Comparison of ENCODE assay signal across 8 mouse cellular contexts in the genomic region with DNA sequence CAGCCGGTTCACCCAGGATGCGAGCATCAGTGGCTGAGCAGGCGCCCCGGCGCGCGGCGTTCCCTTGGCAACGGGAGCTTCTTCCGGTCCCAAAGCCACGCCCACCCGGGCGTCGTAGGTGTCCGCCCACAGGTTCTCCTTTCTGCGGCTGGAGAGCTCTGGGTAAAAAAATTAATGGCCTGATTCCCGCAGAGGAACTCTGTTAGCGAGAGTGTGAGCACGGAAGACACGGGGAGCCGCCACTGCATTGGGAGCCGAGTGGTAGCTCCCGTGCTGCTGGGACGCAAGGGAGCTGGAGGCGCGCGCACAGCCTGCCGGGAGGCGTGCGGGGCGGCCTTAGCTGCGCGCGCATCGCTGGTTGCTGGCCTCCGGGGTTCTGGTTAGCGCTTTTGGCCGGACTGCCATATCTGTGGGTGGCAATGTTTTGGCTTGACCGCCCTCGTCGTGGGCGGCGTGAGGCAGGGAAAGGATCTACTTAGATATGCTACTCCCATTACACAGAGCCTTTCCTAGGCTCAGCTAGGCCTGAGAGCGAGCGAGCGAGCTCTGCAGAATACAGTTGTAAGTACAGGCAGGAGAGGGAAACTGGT. TPM values are rescaled to one million over a fixed set of nuclear protein-coding genes. Genes with fewer than 3 reads are reported as not detected.
DNase-seq lines count a peak whose midpoint lies in the region; ATAC-seq and TF ChIP-seq lines count a peak whose summit lies in the region.

A gene (minus strand): TSS at position 290 of the 590 bp plus-strand sequence.

- H3K4me3 ChIP-seq in E14TG2a.4 (replicated peaks; ENCODE audit: low read length), result peak within 1 kb of the TSS; percentile 88
- peak within 1 kb of the TSS; percentile 49 for H3K4me3 ChIP-seq in forebrain, embryonic 12.5 days (replicated peaks)
- H3K4me3 ChIP-seq in heart, embryonic 16.5 days (ENCODE audit: low read length), result peak within 1 kb of the TSS; percentile 90
- peak within 1 kb of the TSS; percentile 70 for H3K4me3 ChIP-seq in liver, embryonic 13.5 days (replicated peaks)
- peak within 1 kb of the TSS; percentile 58 for H3K4me3 ChIP-seq in stomach, embryonic 14.5 days (ENCODE audit: low read depth, low read length)

- DNase-seq in kidney, postnatal 25 days, result peak; percentile 95 to 96
- DNase-seq in liver, embryonic 13.5 days, result peak; percentile 80
- DNase-seq in natural killer cell, adult 2 months (ENCODE audit: low spot score in 2 of 2), result peak; percentile 85 to 89

- WGBS in forebrain, embryonic 12.5 days, result under 1% methylated on average over 44 of the region's 46 CpGs
- WGBS in heart, embryonic 16.5 days, result under 1% methylated on average over 46 of the region's 46 CpGs
- under 1% methylated on average over 44 of the region's 46 CpGs for WGBS in liver, embryonic 13.5 days (ENCODE audit: insufficient replicate concordance)
- WGBS in stomach, embryonic 14.5 days, result under 1% methylated on average over 46 of the region's 46 CpGs

- peak; percentile 93 for ATAC-seq in cerebellum, adult (ENCODE audit: insufficient number of reproducible peaks, low FRiP score, low TSS enrichment)
- peak; percentile 99 for ATAC-seq in forebrain, embryonic 12.5 days (ENCODE audit: low FRiP score)
- peak; percentile 99 for ATAC-seq in heart, embryonic 16.5 days (replicated peaks; ENCODE audit: extremely low read depth, insufficient read depth, low FRiP score)
- peak; percentile 98 for ATAC-seq in liver, embryonic 13.5 days (ENCODE audit: low read depth)
- ATAC-seq in stomach, embryonic 14.5 days (ENCODE audit: insufficient number of reproducible peaks, insufficient read depth, low FRiP score, low read depth), result peak; percentile 96

- H3K27me3 ChIP-seq in E14TG2a.4 (ENCODE audit: insufficient read depth, low read length), result no peaks in the 10 kb centered on the region
- H3K27me3 ChIP-seq in forebrain, embryonic 12.5 days, result no peaks in the 10 kb centered on the region
- H3K27me3 ChIP-seq in heart, embryonic 16.5 days (ENCODE audit: control insufficient read depth, insufficient read depth, low read length), result no peaks in the 10 kb centered on the region
- no peaks in the 10 kb centered on the region for H3K27me3 ChIP-seq in liver, embryonic 13.5 days
- H3K27me3 ChIP-seq in stomach, embryonic 14.5 days (ENCODE audit: control insufficient read depth, insufficient read depth, low read length), result no peaks in the 10 kb centered on the region

- H3K36me3 ChIP-seq in E14TG2a.4 (ENCODE audit: insufficient read depth, low read length), result no peaks in the 10 kb centered on the region
- no peaks in the 10 kb centered on the region for H3K36me3 ChIP-seq in forebrain, embryonic 12.5 days (replicated peaks)
- H3K36me3 ChIP-seq in heart, embryonic 16.5 days (ENCODE audit: control insufficient read depth, insufficient read depth), result no peaks in the 10 kb centered on the region
- no peaks in the 10 kb centered on the region for H3K36me3 ChIP-seq in liver, embryonic 13.5 days
- no peaks in the 10 kb centered on the region for H3K36me3 ChIP-seq in stomach, embryonic 14.5 days (ENCODE audit: control insufficient read depth, insufficient read depth, low read length)

- TF ChIP-seq CTCF in E14TG2a.4 (conservative IDR thresholded peaks at IDR 0.05; ENCODE audit: low read length), result no peak

- H3K9ac ChIP-seq in forebrain, embryonic 12.5 days, result peak within 1 kb of the TSS; percentile 62
- peak within 1 kb of the TSS; percentile 89 for H3K9ac ChIP-seq in heart, embryonic 16.5 days (ENCODE audit: low read length)
- peak within 1 kb of the TSS; percentile 63 for H3K9ac ChIP-seq in liver, embryonic 13.5 days
- H3K9ac ChIP-seq in stomach, embryonic 14.5 days (replicated peaks; ENCODE audit: low read depth, low read length), result peak within 1 kb of the TSS; percentile 53

- peak within 1 kb of the TSS; percentile 99 for H3K27ac ChIP-seq in forebrain, embryonic 12.5 days
- peak within 1 kb of the TSS; percentile 99 for H3K27ac ChIP-seq in heart, embryonic 16.5 days (ENCODE audit: low read length)
- peak within 1 kb of the TSS; percentile 78 for H3K27ac ChIP-seq in liver, embryonic 13.5 days
- peak within 1 kb of the TSS; percentile 95 for H3K27ac ChIP-seq in stomach, embryonic 14.5 days (ENCODE audit: low read length)

- peak within 1 kb of the TSS; percentile 57 for H3K4me2 ChIP-seq in forebrain, embryonic 12.5 days
- peak within 1 kb of the TSS; percentile 78 for H3K4me2 ChIP-seq in heart, embryonic 16.5 days (ENCODE audit: low read depth, low read length)
- peak within 1 kb of the TSS; percentile 75 for H3K4me2 ChIP-seq in liver, embryonic 13.5 days
- peak within 1 kb of the TSS; percentile 78 for H3K4me2 ChIP-seq in stomach, embryonic 14.5 days (replicated peaks; ENCODE audit: low read depth, low read length)

- H3K9me3 ChIP-seq in E14TG2a.4 (ENCODE audit: low read length), result no peaks in the 10 kb centered on the region
- no peaks in the 10 kb centered on the region for H3K9me3 ChIP-seq in forebrain, embryonic 12.5 days
- no peaks in the 10 kb centered on the region for H3K9me3 ChIP-seq in heart, embryonic 16.5 days (replicated peaks; ENCODE audit: control insufficient read depth, low read length)
- no peaks in the 10 kb centered on the region for H3K9me3 ChIP-seq in liver, embryonic 13.5 days (replicated peaks)
- no peaks in the 10 kb centered on the region for H3K9me3 ChIP-seq in stomach, embryonic 14.5 days (ENCODE audit: control insufficient read depth, low read depth, low read length)

- peaks cover 21% of the 10 kb centered on the region for H3K4me1 ChIP-seq in E14TG2a.4 (replicated peaks; ENCODE audit: low read depth, low read length)
- H3K4me1 ChIP-seq in forebrain, embryonic 12.5 days, result peaks cover 7% of the 10 kb centered on the region
- peaks cover 6% of the 10 kb centered on the region; the same call in 1 of the 2 replicates for H3K4me1 ChIP-seq in heart, embryonic 16.5 days (ENCODE audit: control insufficient read depth, insufficient read depth, low read length)
- peaks cover 13% of the 10 kb centered on the region for H3K4me1 ChIP-seq in liver, embryonic 13.5 days (replicated peaks)
- H3K4me1 ChIP-seq in stomach, embryonic 14.5 days (ENCODE audit: control insufficient read depth, insufficient read depth, low read length), result 0 out of 2 replicates have a peak, but pooled peaks cover 3% of the 10 kb centered on the region

RNA-seq across cellular contexts. Expression of the gene that starts here (rescaled TPM):
- polyA plus RNA-seq in forebrain, embryonic 12.5 days (2016; fragmentation: Nextera tagmentation; extraction: Ambion mirVana), result 49.1 and 50.9 TPM in 2 replicates
- polyA plus RNA-seq in heart, embryonic 16.5 days (2015; fragmentation: Nextera tagmentation; extraction: Ambion mirVana), result 22.9 and 24.8 TPM in 2 replicates
- 5.1 and 6.5 TPM in 2 replicates for polyA plus RNA-seq in liver, embryonic 13.5 days (2015; fragmentation: Nextera tagmentation; extraction: Ambion mirVana)
- 31.2 and 32.3 TPM in 2 replicates for polyA plus RNA-seq in stomach, embryonic 14.5 days (2014; fragmentation: Nextera tagmentation; extraction: Ambion mirVana)

Comparison
In these comparisons a context has a peak if more than half of its experiments do, and no peak if none do; other contexts are left out.
1. Peak in every context shown above with its lines: DNase-seq, ATAC-seq, H3K4me3 ChIP-seq and H3K27ac ChIP-seq.